Mouse (Mus musculus) macrophage (primary cell): ENCODE measurements around the gene Cdk5. TPM values are rescaled to one million over a fixed set of nuclear protein-coding genes. Genes with fewer than 3 reads are reported as not detected.

Source experiments
- H3K27ac ChIP-seq: fragments of 350-480 bp; formaldehyde crosslinking; 2 replicates; pipeline ENCODE4 v1.9.0; 2021
- H3K36me3 ChIP-seq: fragments of 350-480 bp; formaldehyde crosslinking; 2 replicates; pipeline ENCODE4 v1.9.0; 2021; ENCODE audit errors: inconsistent target
- H3K4me3 ChIP-seq: fragments of 350-480 bp; formaldehyde crosslinking; 2 replicates; pipeline ENCODE4 v1.9.0; 2021; ENCODE audit errors: inconsistent target
- H3K79me2 ChIP-seq: fragments of 350-480 bp; formaldehyde crosslinking; 2 replicates; pipeline ENCODE4 v1.9.0; 2021; ENCODE audit errors: inconsistent target
- WGBS: methylation state at CpG from one replicate; pipeline ENCODE4 v1.1.7; 2026; ENCODE audit warnings: inconsistent platforms; ENCODE audit not compliant: missing documents; 5-methylcytosine and 5-hydroxymethylcytosine counted together
- polyA plus RNA-seq: library from polyadenylated mRNA; stranded (reverse); fragments of 250-400 nt; gene quantifications from 3 replicates; pipeline ENCODE4 v1.2.4, GENCODE M21; 2018; ENCODE audit warnings: inconsistent platforms
- total RNA-seq, 78 experiments: library from RNA; depleted of rRNA; stranded (reverse); fragments of 250-400 nt; gene quantifications; 1 replicate in 9 of 78; 2 replicates in 24 of 78; 3 replicates in 43 of 78; 4 replicates in 2 of 78; pipeline ENCODE4 v1.2.4; 2018; ENCODE audit warnings: inconsistent platforms in 56 of 78

Cdk5 gene
- total RNA-seq (2018; cell fraction: chromatin; rRNA removed), result 10 to 100 TPM; 20.2 to 77.5 (median 50.6) TPM
- total RNA-seq (2018; cell fraction: cytosol; rRNA removed), result 10 to 100 TPM; 12.6 to 17.8 (median 15.1) TPM
- 10 to 100 TPM; 13.4 to 62.9 (median 39.9) TPM for total RNA-seq (2018; cell fraction: nucleus; rRNA removed)
- 15.2 to 21.5 TPM (median 20.5 TPM) in 3 replicates for polyA plus RNA-seq

DNA sequence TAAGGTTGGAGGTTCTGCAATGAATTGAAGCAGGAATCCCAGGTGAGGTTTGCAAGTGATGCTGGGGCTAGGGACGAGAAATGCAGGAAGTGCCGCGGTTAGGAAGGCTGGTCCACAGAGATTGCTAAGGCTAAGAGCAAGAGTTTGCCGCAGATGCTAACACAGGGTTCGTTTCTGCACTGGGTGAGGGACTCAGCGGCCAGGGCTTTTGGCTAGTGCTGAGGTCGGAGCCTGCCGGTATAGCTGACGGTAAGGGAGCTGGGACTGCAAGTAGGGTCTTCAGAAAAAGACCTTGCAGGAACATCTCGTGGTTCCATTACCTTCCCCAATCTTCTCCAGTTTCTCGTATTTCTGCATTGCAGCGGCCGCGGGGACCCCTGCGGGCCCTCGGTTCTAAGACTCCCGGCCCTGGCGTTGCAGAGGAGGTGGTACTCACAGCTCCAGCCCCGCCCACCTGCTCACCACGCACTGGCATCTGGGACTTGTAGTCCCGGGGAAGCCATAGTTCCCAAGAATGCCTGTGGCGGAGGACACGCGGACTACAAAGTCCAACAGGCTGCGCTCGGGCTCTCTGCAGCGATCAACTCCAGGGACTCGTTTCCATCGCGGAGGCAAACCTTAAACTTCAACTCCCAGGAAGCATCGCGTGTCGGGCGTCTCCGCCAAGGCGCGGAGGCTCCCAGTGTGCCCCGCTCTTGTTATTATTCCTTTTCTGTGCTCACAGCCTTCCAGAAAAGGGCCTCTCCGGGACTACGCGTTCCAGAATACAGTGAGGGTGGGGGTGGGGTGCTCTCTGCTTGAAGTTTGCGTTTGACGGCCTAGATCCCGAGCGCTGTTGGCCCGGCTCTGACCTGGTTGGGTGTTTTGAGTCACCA, at the start of gene Cdk5, which contains the start of gene Slc4a2:
Gene Cdk5, minus strand, starts transcription at position 402 of the 875 bp plus-strand sequence.
Gene Slc4a2, plus strand, starts transcription at position 709 of the 875 bp plus-strand sequence.
- Histone ChIP-seq H3K4me3 (peak within 1 kb of the TSS; percentile 85), H3K36me3 (peaks cover 28% of the 10 kb centered on the region; the same call in 1 of the 2 replicates), H3K79me2 (peaks cover 31% of the 10 kb centered on the region), H3K27ac (peak within 1 kb of the TSS; percentile 94)
- under 1% methylated on average over 46 of the region's 46 CpGs for WGBS

DNA sequence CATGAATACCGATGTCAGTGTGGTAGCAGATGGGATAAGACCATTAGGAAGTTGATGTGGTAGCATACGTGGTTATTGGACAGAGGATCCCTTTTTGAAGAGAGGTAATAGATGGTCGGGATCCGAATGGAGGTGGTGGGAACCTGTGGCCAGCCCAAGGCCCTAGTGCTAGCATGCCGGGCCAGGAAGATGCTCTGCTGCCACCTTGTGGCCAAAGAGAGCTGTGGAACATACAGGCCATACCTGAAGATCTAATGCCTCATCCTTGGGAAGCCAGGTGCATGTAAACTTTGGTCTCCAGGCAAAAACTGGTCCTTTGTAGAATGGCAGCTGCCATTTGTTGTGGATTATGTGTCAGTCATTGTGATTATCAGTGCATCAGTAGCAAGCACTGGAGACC, 47.3 kb upstream of the Cdk5 start:
- Histone ChIP-seq H3K79me2 (peaks cover 90% of the 10 kb centered on the region), H3K27ac (no peak overlapping the region), H3K36me3 (no peaks in the 10 kb centered on the region), H3K4me3 (no peak overlapping the region)
- WGBS, result 30% methylated on average over 5 of the region's 5 CpGs

DNA sequence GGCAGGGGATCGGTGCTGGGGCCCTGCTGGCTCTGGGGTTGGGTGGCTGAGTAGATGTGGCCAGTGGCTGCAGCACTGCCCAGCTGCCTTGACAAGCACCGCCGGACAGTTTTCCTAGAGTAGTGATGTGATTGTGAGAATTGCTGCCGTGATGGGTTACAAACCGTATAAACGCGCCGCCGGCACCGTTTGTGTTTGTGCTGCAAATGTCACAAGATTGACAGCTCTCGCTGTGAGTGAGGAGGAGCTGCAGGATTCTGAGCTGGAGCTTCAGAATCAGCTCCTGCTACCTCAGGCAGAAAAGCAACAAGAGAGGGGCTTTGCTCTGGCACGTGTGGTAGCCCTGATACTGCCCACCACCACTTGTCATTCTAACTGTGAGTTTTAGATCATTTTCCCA, 43.4 kb upstream of the Cdk5 start:
- Histone ChIP-seq H3K36me3 (no peaks in the 10 kb centered on the region), H3K4me3 (no peak overlapping the region), H3K27ac (no peak overlapping the region), H3K79me2 (peaks cover 100% of the 10 kb centered on the region)
- 96% methylated on average over 10 of the region's 12 CpGs for WGBS

DNA sequence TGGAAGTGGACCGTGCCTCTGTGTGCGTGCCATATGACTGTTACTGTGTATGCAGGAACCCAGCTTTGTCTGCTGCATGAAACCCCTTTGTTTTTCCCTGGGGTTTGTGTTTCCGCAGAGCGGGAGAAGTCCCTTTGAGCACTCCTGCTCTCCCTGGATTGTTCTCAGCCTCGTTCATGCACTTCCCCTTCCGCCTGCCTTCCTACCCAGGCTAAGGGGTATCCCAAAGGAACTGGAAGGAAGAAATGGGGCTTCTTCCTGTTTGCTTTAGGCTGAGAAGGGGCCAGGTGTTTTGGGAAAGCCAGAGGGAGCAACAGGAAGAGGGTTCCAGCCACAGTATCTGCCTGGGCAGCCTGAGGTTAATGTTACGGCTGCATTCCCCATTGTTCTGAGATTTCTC, 32.3 kb upstream of the Cdk5 start:
- Histone ChIP-seq H3K36me3 (no peaks in the 10 kb centered on the region), H3K27ac (no peak overlapping the region), H3K4me3 (no peak overlapping the region), H3K79me2 (peaks cover 82% of the 10 kb centered on the region)
- 93% methylated on average over 7 of the region's 7 CpGs for WGBS

DNA sequence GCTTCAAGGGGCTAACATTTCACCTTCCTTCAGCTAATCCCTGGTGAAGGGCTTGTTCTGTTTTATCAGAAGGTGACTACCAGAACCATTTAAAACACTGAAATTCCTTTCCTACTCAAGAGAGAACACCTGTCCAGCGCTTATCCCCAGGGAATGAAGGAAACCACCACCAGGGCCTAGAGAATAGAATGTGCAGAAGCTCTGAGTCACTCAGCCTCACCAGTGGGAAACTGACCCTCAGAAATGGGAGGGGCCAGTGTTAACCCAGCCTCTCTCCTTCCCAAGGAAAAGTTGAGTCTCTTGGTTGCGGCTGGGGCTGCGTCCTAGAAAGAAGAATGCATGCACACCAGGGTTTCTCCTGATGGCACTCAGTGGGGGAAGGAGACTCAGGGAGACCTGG, 31.7 kb upstream of the Cdk5 start:
- Histone ChIP-seq H3K79me2 (peaks cover 76% of the 10 kb centered on the region), H3K4me3 (no peak overlapping the region), H3K36me3 (no peaks in the 10 kb centered on the region), H3K27ac (no peak overlapping the region)
- WGBS, result 100% methylated on average over 3 of the region's 3 CpGs

DNA sequence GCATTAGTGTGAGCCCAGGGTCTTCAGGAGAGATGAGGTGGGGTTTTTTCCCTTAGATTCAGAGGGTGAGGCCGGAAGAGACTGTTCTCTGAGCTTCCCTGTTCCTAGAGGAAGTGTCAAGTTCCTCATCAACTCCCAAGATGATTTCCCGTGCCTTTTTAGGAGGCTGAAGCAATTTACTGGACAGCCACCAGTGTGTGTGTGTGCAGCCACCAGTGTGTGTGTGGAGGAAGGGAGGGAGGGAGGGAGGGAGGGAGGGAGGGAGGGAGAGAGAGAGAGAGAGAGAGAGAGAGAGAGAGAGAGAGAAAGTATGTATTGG, 30.6 kb upstream of the Cdk5 start:
- Histone ChIP-seq H3K36me3 (no peaks in the 10 kb centered on the region), H3K27ac (peak overlapping the region; percentile 80), H3K79me2 (peaks cover 65% of the 10 kb centered on the region), H3K4me3 (peak overlapping the region; percentile 81)
- 5% methylated on average over 2 of the region's 2 CpGs for WGBS

DNA sequence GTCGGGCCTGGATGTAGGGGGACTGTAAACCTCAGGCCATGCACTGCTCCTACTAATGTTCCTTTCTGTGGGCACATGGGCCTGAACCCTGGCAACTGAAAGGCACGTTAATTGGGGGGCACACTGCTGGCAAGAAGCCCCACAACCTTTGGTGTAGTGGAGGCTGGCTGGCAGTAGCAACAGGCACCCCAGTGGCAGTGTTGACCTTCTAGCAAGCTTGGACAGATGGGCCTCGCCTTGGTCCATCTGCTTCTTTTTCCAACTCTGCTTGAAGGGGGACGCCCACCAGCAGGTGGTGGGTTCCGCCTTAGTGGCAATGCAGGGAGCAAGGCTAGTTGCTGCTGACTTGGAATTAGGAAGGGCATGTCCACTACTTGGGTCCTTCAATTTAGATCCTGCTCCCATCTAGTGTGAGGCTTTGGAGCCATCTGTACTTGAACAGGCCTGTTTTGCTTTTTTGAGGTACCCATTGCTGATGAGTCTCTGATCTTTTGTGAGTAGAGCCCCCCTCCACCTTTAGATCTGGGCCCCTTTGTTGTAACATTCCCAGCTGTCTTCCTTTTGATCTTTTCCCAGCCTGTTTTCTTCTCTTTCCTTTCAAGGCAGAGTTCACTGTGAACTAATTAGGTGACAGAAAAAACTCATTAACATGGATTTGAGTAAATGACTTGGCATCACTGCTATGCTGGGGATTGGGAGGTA, 30.1 kb upstream of the Cdk5 start:
- peaks cover 60% of the 10 kb centered on the region for H3K79me2 ChIP-seq
- peak overlapping the region; percentile 80 for H3K27ac ChIP-seq
- WGBS, result 58% methylated on average over 5 of the region's 5 CpGs
- no peaks in the 10 kb centered on the region for H3K36me3 ChIP-seq
- peak overlapping the region; percentile 81 for H3K4me3 ChIP-seq

DNA sequence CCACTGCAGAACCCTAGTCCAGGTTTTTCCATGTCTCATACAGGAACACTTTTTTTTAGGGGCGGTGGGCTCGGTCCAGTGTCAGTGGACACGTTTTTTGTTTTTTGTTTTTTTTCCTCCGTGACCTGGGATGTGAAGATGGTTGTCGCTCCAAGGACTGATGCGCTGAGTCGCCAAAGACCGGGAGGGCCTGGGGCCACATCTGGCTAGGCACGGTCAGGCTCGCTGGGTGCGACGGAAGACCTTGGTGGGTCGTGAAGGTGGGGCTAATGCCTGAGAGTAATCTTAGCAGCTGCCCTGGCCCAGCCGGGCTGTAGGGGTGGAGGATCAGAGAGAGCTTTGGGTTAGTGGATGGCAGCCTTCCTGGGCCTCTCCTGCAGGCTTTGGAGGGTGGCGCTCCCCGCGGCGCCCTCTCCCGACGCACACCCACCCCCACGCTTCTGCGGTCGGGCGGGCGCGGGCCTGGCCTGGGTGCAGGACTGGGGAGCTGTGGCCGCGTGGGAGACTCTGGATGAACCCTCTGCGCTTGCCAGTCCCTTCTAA, 29.4 kb upstream of the Cdk5 start:
- H3K79me2 ChIP-seq, result peaks cover 53% of the 10 kb centered on the region
- no peaks in the 10 kb centered on the region for H3K36me3 ChIP-seq
- 1% methylated on average over 25 of the region's 29 CpGs for WGBS
- peak overlapping the region; percentile 81 for H3K4me3 ChIP-seq
- peak overlapping the region; percentile 80 for H3K27ac ChIP-seq

DNA sequence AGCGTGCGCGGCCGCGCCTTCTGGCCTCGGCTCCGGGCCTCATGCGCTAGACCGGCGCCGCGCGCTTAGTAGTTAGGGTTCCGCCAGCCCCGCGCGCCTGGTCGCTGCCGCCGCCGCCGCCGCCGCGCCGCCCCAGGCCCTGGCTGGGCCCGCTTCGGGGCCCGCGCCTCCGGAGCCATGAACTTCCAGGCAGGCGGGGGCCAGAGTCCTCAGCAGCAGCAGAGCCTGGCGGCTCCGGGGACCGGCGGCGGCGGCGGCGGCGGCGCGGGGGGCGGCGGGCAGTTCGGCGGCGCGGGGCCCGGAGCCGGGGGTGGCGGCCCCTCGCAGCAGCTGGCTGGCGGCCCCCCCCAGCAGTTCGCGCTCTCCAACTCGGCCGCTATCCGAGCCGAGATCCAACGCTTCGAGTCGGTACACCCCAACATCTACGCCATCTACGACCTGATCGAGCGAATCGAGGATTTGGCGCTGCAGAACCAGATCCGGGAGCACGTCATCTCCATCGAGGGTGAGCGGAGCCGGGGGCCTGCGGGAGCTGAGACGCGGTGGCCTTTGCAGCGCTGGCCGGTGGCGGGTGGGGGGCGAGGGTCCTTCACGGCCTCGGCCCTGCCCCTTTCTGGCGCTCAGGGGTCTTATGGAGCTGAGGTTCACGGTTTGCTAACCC, 28.8 kb upstream of the Cdk5 start, which contains the start of gene Agap3:
Gene Agap3, plus strand, starts transcription at position 148 of the 661 bp plus-strand sequence.
- 0% methylated on average over 71 of the region's 85 CpGs for WGBS

DNA sequence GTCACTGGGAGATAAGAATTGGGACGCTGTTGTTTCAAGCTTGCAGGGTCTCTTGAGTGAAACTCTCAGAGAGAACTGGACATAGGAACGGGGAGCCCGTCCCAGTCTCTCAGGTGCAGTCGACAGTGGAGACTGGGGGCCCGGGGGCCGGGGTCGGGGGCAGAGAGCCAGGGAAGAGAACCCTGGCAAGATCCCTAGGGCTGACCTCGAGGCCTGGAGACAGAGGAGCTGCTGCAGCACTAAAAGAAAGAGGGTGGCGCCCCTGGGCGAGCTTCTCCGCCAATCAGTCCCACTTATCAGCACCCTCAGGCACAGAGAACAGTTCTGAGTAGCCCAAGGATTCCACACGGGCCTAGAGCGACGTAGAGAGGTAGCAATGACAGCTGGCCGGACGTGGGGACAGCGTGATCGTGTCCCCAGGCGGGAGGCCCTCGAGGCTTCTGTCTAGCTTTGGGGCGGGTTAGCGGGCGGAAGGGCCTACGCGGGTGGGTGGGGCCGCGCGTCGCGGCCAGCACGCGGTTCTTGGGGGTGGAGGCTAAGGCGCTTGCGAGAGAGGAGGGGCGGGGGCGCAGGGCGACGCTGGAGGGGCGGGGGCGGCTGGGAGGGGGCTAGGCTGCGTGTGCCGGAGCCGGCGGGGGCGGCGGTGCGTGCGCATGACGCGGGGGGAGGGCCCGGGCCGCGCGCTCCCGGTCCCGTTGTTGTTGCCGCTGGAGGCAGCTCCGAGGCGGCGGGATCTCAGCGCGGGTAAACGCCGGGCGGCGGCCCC, 28.1 kb upstream of the Cdk5 start:
- H3K36me3 ChIP-seq, result no peaks in the 10 kb centered on the region
- WGBS, result 4% methylated on average over 57 of the region's 66 CpGs
- H3K27ac ChIP-seq, result peak overlapping the region; percentile 77
- peak overlapping the region; percentile 14; the same call in 1 of the 2 replicates for H3K4me3 ChIP-seq
- H3K79me2 ChIP-seq, result peaks cover 40% of the 10 kb centered on the region

More for the DNA sequence above, 28.8 kb upstream of the Cdk5 start, which contains the start of gene Agap3:
- Histone ChIP-seq H3K4me3 (peak within 1 kb of the TSS; percentile 81), H3K36me3 (no peaks in the 10 kb centered on the region), H3K27ac (peak within 1 kb of the TSS; percentile 80), H3K79me2 (peaks cover 47% of the 10 kb centered on the region)

DNA sequence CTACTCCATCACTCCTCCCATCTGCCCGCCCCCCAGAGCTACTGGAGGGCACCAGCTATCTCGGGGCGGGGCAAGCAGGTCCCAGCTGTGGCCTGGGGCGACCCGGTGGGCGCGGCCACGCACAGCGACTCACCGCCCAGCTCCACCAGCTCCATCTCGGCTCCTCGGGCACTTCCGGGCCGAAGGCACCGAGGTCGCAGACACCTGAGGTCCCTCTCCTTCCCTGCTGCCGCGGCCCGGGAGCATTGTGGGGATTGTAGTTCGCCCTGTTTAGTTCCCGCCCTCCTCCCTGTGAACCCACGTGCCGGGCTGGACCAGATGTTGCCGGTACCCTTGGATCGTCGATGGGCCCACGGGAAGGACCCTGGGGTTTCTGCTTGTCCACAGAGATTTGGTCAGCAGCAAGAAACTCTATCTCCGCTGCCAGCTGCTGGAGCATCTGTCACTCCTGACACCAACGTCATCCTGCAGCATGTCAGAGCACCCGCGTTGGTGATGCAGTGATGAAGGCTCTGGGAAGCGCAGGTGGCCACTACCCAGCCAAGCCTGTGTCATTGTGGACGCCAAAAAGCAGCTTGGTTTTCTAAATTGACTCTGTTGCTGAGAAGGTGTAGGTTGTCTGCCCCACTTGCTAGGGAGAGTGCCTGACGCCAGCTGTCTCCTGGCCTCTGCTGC, 24.4 kb upstream of the Cdk5 start, which contains the start of gene Tmub1:
Gene Tmub1, minus strand, starts transcription at position 231 of the 675 bp plus-strand sequence.
- H3K36me3 ChIP-seq, result no peaks in the 10 kb centered on the region
- H3K27ac ChIP-seq, result 0 out of 2 replicates have a peak within 1 kb of the TSS, but pooled peaks have one; percentile 2
- 4% methylated on average over 34 of the region's 34 CpGs for WGBS
- H3K79me2 ChIP-seq, result peaks cover 16% of the 10 kb centered on the region
- H3K4me3 ChIP-seq, result peak within 1 kb of the TSS; percentile 43

DNA sequence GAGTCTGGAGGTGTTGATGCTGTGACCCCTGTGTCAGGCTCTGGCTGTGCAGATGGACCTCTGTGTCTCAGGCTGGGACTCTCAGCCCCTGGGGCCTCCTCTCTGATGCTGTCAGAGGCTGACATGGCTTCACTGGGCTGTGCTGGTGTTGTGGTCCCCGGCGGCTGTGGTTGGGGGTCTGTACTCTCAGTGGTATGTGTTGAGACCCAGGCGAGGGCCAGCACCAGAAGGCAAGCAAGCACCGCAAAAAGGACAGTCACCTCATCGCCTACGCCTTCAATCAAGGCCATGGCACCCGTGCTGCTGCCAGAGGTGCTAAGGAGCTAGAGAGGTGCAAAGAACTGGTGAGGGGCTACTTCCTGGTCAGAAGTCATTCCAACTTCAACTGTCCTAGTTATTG, 23.3 kb upstream of the Cdk5 start:
- WGBS, result 93% methylated on average over 7 of the region's 7 CpGs
- H3K4me3 ChIP-seq, result no peak overlapping the region
- peaks cover 4% of the 10 kb centered on the region; the same call in 1 of the 2 replicates for H3K36me3 ChIP-seq
- peaks cover 10% of the 10 kb centered on the region for H3K79me2 ChIP-seq
- no peak overlapping the region for H3K27ac ChIP-seq
